Comparison of ENCODE assay signal across 8 mouse cellular contexts in the genomic region with DNA sequence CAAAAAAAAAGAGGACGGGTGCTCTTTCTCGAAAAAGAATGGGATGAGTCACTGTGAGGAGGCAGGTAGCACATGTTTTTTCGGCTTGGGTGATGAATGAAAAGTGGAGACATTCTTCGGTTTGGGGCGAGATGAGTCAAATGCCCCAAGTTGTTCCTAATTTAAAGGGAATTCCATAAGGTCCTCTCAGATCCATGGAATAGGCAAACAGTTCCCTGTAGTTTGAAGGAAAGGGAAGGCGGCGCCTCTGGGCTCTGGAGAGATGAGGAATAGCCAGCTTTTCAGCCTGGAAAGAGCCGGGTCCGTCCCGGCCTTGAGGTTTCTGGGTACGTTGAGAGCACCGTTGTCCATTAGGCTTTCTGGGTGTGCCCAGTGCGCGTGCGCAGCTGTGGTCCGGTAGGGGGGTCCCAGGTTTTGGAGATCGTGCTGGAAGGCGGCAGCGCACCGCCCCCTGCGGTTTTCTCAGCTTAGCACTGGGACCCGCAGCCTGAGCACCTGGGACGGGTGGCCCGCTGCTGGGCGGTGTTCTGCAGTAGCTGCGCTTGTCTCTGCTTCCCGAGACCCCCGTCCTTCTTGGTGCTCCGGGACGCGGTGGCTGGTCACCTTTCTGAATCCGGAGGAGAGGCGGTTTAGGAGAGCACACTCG. TPM values are rescaled to one million over a fixed set of nuclear protein-coding genes. Genes with fewer than 3 reads are reported as not detected.
DNase-seq lines count a peak whose midpoint lies in the region; ATAC-seq and TF ChIP-seq lines count a peak whose summit lies in the region.

A gene (plus strand): TSS at position 394 of the 646 bp plus-strand sequence.

- H3K4me3 ChIP-seq in kidney, adult 2 months (ENCODE audit: insufficient read depth, low read depth, low read length): peak within 1 kb of the TSS; percentile 85
- H3K4me3 ChIP-seq in bone marrow, adult 2 months (replicated peaks; ENCODE audit: control insufficient read depth, low read depth, low read length): peak within 1 kb of the TSS; percentile 91
- H3K4me3 ChIP-seq in forebrain, embryonic 13.5 days: peak within 1 kb of the TSS; percentile 76
- peak within 1 kb of the TSS; percentile 77 for H3K4me3 ChIP-seq in hindbrain, postnatal 0 days (ENCODE audit: low read length)
- peak within 1 kb of the TSS; percentile 68 for H3K4me3 ChIP-seq in limb, embryonic 14.5 days (replicated peaks; ENCODE audit: low read length)

- no peak for TF ChIP-seq CTCF in kidney, adult 2 months (conservative IDR thresholded peaks at IDR 0.05; ENCODE audit: insufficient read depth, insufficient read length, low read depth, low read length)
- no peak for TF ChIP-seq CTCF in bone marrow, adult 2 months (IDR thresholded peaks at IDR 0.05; ENCODE audit: control insufficient read depth, insufficient read depth, low read length)
- TF ChIP-seq CTCF in hindbrain, postnatal 0 days (IDR thresholded peaks at IDR 0.05; ENCODE audit: low read depth): peak; percentile 39

- peak within 1 kb of the TSS; percentile 96 for H3K4me2 ChIP-seq in forebrain, embryonic 13.5 days
- H3K4me2 ChIP-seq in hindbrain, postnatal 0 days (ENCODE audit: low read depth, low read length): peak within 1 kb of the TSS; percentile 100
- peak within 1 kb of the TSS; percentile 70 for H3K4me2 ChIP-seq in limb, embryonic 14.5 days (replicated peaks; ENCODE audit: low read depth, low read length, severe bottlenecking)

- H3K9me3 ChIP-seq in forebrain, embryonic 13.5 days (replicated peaks): no peaks in the 10 kb centered on the region
- H3K9me3 ChIP-seq in hindbrain, postnatal 0 days (ENCODE audit: low read length): no peaks in the 10 kb centered on the region
- H3K9me3 ChIP-seq in limb, embryonic 14.5 days (ENCODE audit: control insufficient read depth, low read length): no peaks in the 10 kb centered on the region

- no peak for DNase-seq in kidney, adult 2 months
- DNase-seq in kidney, adult 11 months: no peak
- DNase-seq in hindbrain, postnatal 0 days (ENCODE audit: low spot score): peak; percentile 81
- peak; percentile 80 for DNase-seq in limb, embryonic 14.5 days (ENCODE audit: low spot score)
- peak; percentile 48 for DNase-seq in naive thymus-derived CD4-positive, alpha-beta T cell, adult 2 months (ENCODE audit: low read depth)
- DNase-seq in thymus, postnatal 10 days (ENCODE audit: low spot score in 2 of 2): peak; percentile 57

- H3K36me3 ChIP-seq in kidney, adult 2 months (ENCODE audit: control insufficient read depth, insufficient read depth, low read length): no peaks in the 10 kb centered on the region
- H3K36me3 ChIP-seq in forebrain, embryonic 13.5 days (ENCODE audit: poor library complexity, severe bottlenecking): no peaks in the 10 kb centered on the region
- no peaks in the 10 kb centered on the region for H3K36me3 ChIP-seq in hindbrain, postnatal 0 days (ENCODE audit: insufficient read depth, low read length)
- no peaks in the 10 kb centered on the region for H3K36me3 ChIP-seq in limb, embryonic 14.5 days (ENCODE audit: control insufficient read depth, insufficient read depth, low read length)

- H3K27me3 ChIP-seq in kidney, adult 2 months (replicated peaks; ENCODE audit: control insufficient read depth, insufficient read depth, low read length): no peaks in the 10 kb centered on the region
- H3K27me3 ChIP-seq in forebrain, embryonic 13.5 days: peaks cover 10% of the 10 kb centered on the region; the same call in 1 of the 2 replicates
- no peaks in the 10 kb centered on the region for H3K27me3 ChIP-seq in hindbrain, postnatal 0 days (ENCODE audit: insufficient read depth, low read length)
- H3K27me3 ChIP-seq in limb, embryonic 14.5 days (ENCODE audit: control insufficient read depth, insufficient read depth, low read length): no peaks in the 10 kb centered on the region

- no peak for TF ChIP-seq POLR2A in kidney, adult 2 months (IDR thresholded peaks at IDR 0.05; ENCODE audit: low read depth, low read length)
- TF ChIP-seq POLR2A in bone marrow, adult 2 months (IDR thresholded peaks at IDR 0.05; ENCODE audit: borderline replicate concordance, control insufficient read depth, low read depth, low read length): no peak
- no peak for TF ChIP-seq POLR2A in limb, embryonic 14.5 days (IDR thresholded peaks at IDR 0.05; ENCODE audit: borderline replicate concordance, extremely low read depth, insufficient read depth, insufficient read length)

- H3K4me1 ChIP-seq in kidney, adult 2 months (ENCODE audit: control insufficient read depth, insufficient read depth, low read length): no peaks in the 10 kb centered on the region; the same call in 1 of the 2 replicates
- H3K4me1 ChIP-seq in bone marrow, adult 2 months (ENCODE audit: control insufficient read depth, insufficient read depth, low read length): no peaks in the 10 kb centered on the region; the same call in 1 of the 2 replicates
- peaks cover 42% of the 10 kb centered on the region for H3K4me1 ChIP-seq in forebrain, embryonic 13.5 days
- peaks cover 15% of the 10 kb centered on the region for H3K4me1 ChIP-seq in hindbrain, postnatal 0 days (ENCODE audit: insufficient read depth, low read length)
- H3K4me1 ChIP-seq in limb, embryonic 14.5 days (ENCODE audit: control insufficient read depth, insufficient read depth, low read length): peaks cover 16% of the 10 kb centered on the region

- peak within 1 kb of the TSS; percentile 81 for H3K9ac ChIP-seq in forebrain, embryonic 13.5 days
- peak within 1 kb of the TSS; percentile 77 for H3K9ac ChIP-seq in hindbrain, postnatal 0 days (replicated peaks; ENCODE audit: low read length)
- H3K9ac ChIP-seq in limb, embryonic 14.5 days (ENCODE audit: low read depth, low read length, severe bottlenecking): peak within 1 kb of the TSS; percentile 70

- ATAC-seq in forebrain, embryonic 13.5 days: peak; percentile 20
- ATAC-seq in hindbrain, postnatal 0 days: peak; percentile 13; the same call in 1 of the 2 replicates
- peak; percentile 8; the same call in 1 of the 2 replicates for ATAC-seq in limb, embryonic 14.5 days (ENCODE audit: low FRiP score, low read depth)

- peak within 1 kb of the TSS; percentile 73 for H3K27ac ChIP-seq in kidney, adult 2 months (ENCODE audit: insufficient read depth, low read depth, low read length)
- peak within 1 kb of the TSS; percentile 83 for H3K27ac ChIP-seq in bone marrow, adult 2 months (ENCODE audit: control insufficient read depth, insufficient read depth, low read depth, low read length, poor library complexity)
- peak within 1 kb of the TSS; percentile 65 for H3K27ac ChIP-seq in forebrain, embryonic 13.5 days
- H3K27ac ChIP-seq in hindbrain, postnatal 0 days: peak within 1 kb of the TSS; percentile 83
- H3K27ac ChIP-seq in limb, embryonic 14.5 days (replicated peaks; ENCODE audit: low read depth, low read length): peak within 1 kb of the TSS; percentile 76

- WGBS in kidney, adult 2 months: under 1% methylated on average over 34 of the region's 34 CpGs
- under 1% methylated on average over 34 of the region's 34 CpGs for WGBS in bone marrow, adult 2 months
- WGBS in forebrain, embryonic 13.5 days: under 1% methylated on average over 34 of the region's 34 CpGs
- under 1% methylated on average over 34 of the region's 34 CpGs for WGBS in hindbrain, postnatal 0 days
- under 1% methylated on average over 34 of the region's 34 CpGs for WGBS in limb, embryonic 14.5 days

RNA-seq across cellular contexts. Expression of the gene that starts here (rescaled TPM):
- polyA plus RNA-seq in kidney, adult 2 months (2012; rRNA removed): 1.9 and 2.5 TPM in 2 replicates
- 3.7 and 7.8 TPM in 2 replicates for polyA plus RNA-seq in bone marrow, adult 2 months (2011; ENCODE audit: insufficient read depth, insufficient read length, low replicate concordance, missing spikeins)
- polyA plus RNA-seq in forebrain, embryonic 13.5 days (2015; fragmentation: Nextera tagmentation; extraction: Ambion mirVana): 4.6 and 5.0 TPM in 2 replicates
- 24.2 and 28.6 TPM in 2 replicates for total RNA-seq in hindbrain, postnatal 0 days (2014; rRNA removed)
- 10.3 and 10.6 TPM in 2 replicates for polyA plus RNA-seq in hindbrain, postnatal 0 days (2015; fragmentation: Nextera tagmentation; extraction: Ambion mirVana)
- polyA plus RNA-seq in limb, embryonic 14.5 days (2012; rRNA removed): 43.5 and 58.8 TPM in 2 replicates
- polyA plus RNA-seq in limb, embryonic 14.5 days (2014; fragmentation: Nextera tagmentation; extraction: Ambion mirVana): 5.6 and 6.5 TPM in 2 replicates

Comparison
In these comparisons a context has a peak if more than half of its experiments do, and no peak if none do; other contexts are left out.
1. DNase-seq: peak in hindbrain, postnatal 0 days (single experiment), limb, embryonic 14.5 days (single experiment), naive thymus-derived CD4-positive, alpha-beta T cell, adult 2 months (single experiment) and thymus, postnatal 10 days (2 of 2); none in kidney, adult 2 months (single experiment) and kidney, adult 11 months (single experiment).
2. Peak in every context shown above with its lines, with median percentiles within 50 percentile points of each other: H3K27ac ChIP-seq, H3K4me3 ChIP-seq, ATAC-seq, H3K4me2 ChIP-seq and H3K9ac ChIP-seq.